ENCODE assay signal across 25 mouse cellular contexts in genomic region chr19:34778993-34779392, GRCm38 (mm10).
"Had no signal": no experiment of that assay in that cellular context is flagged by ENCODE, and none has a peak within 500 bp of the region (broad histone marks: within the 10 kb centered on the region; RNA-seq: fewer than 3 reads in every experiment).

No protein-coding gene starts in this region.

- H3K27ac ChIP-seq: gastrocnemius, adult 2 months; heart, embryonic 10.5 days; hindbrain, embryonic 10.5 days; hindbrain, embryonic 12.5 days; hindbrain, embryonic 14.5 days; intestine, embryonic 15.5 days; layer of hippocampus, adult 2 months; left cerebral cortex, adult 2 months; limb, embryonic 13.5 days; limb, embryonic 15.5 days; liver, embryonic 12.5 days; liver, embryonic 14.5 days had no signal

- H3K27me3 ChIP-seq: heart, embryonic 12.5 days; hindbrain, embryonic 12.5 days; intestine, embryonic 15.5 days; limb, embryonic 13.5 days; limb, embryonic 15.5 days; liver, embryonic 12.5 days had no signal

- ATAC-seq: hindbrain, embryonic 16.5 days; inflammation-experienced regulatory T-cells, adult 6 months; intestine, embryonic 15.5 days; intestine, postnatal 0 days; liver, embryonic 12.5 days had no signal

- H3K4me3 ChIP-seq: gastrocnemius, adult 2 months; heart, embryonic 10.5 days; heart, embryonic 12.5 days; hindbrain, embryonic 10.5 days; hindbrain, embryonic 12.5 days; intestine, embryonic 15.5 days; layer of hippocampus, adult 2 months; left cerebral cortex, adult 2 months; limb, embryonic 13.5 days; limb, embryonic 15.5 days; liver, embryonic 12.5 days had no signal

- H3K36me3 ChIP-seq: heart, embryonic 10.5 days; heart, embryonic 12.5 days; hindbrain, embryonic 10.5 days; hindbrain, embryonic 12.5 days; intestine, embryonic 15.5 days; limb, embryonic 13.5 days; limb, embryonic 15.5 days; liver, embryonic 12.5 days had no signal

- DNase-seq: gastrocnemius, adult 2 months; gastrocnemius, postnatal 10 days; gastrocnemius, postnatal 25 days; heart, adult 11 months; heart, postnatal 10 days; heart, postnatal 4 days; kidney, adult 18-20 months; kidney, postnatal 10 days; kidney, postnatal 25 days; kidney, postnatal 4 days had no signal

- H3K9me3 ChIP-seq: heart, embryonic 10.5 days; heart, embryonic 12.5 days; hindbrain, embryonic 10.5 days; hindbrain, embryonic 12.5 days; intestine, embryonic 15.5 days; limb, embryonic 15.5 days; liver, embryonic 12.5 days had no signal

- H3K4me1 ChIP-seq: heart, embryonic 10.5 days; heart, embryonic 12.5 days; hindbrain, embryonic 10.5 days; hindbrain, embryonic 12.5 days; intestine, embryonic 15.5 days; limb, embryonic 13.5 days; limb, embryonic 15.5 days; liver, embryonic 12.5 days had no signal
